Mouse (Mus musculus): ENCODE data around the gene Susd1. TPM values are rescaled to one million over a fixed set of nuclear protein-coding genes. Genes with fewer than 3 reads are reported as not detected.

The Susd1 gene
- polyA plus RNA-seq, 1 experiment from 2014 or later: 9.1 TPM

GRCm38 (mm10) chr4:59452503-59452933 lies 14.1 kb upstream of the Susd1 start:
- H3K9ac ChIP-seq: no peak overlapping the region
- no peaks in the 10 kb centered on the region for H3K27me3 ChIP-seq (replicated peaks)
- H3K36me3 ChIP-seq: no peaks in the 10 kb centered on the region
- H3K4me1 ChIP-seq: 0 out of 2 replicates have a peak, but pooled peaks cover 7% of the 10 kb centered on the region
- no peak overlapping the region for H3K27ac ChIP-seq
- no peak overlapping the region for H3K4me3 ChIP-seq (replicated peaks)
- ATAC-seq (ENCODE audit: insufficient read depth, low FRiP score, low read depth): no peak
- 65% methylated on average over 8 of the region's 8 CpGs for WGBS
- no peaks in the 10 kb centered on the region for H3K9me3 ChIP-seq
- no peak overlapping the region for H3K4me2 ChIP-seq

GRCm38 (mm10) chr4:59450906-59451305 lies 12.5 kb upstream of the Susd1 start:
- Histone ChIP-seq H3K27me3 (replicated peaks) (no peaks in the 10 kb centered on the region), H3K4me2 (no peak overlapping the region), H3K4me3 (replicated peaks) (no peak overlapping the region), H3K4me1 (0 out of 2 replicates have a peak, but pooled peaks cover 6% of the 10 kb centered on the region), H3K9me3 (no peaks in the 10 kb centered on the region), H3K36me3 (no peaks in the 10 kb centered on the region), H3K9ac (no peak overlapping the region), H3K27ac (no peak overlapping the region)
- 88% methylated on average over 3 of the region's 3 CpGs for whole genome bisulfite sequencing
- no peak for ATAC-seq (ENCODE audit: insufficient read depth, low FRiP score, low read depth)

GRCm38 (mm10) chr4:59450234-59450854 lies 11.9 kb upstream of the Susd1 start:
- peak; percentile 19; the same call in 1 of the 2 replicates for ATAC-seq (ENCODE audit: insufficient read depth, low FRiP score, low read depth)
- Histone ChIP-seq H3K27me3 (replicated peaks) (no peaks in the 10 kb centered on the region), H3K4me2 (no peak overlapping the region), H3K9me3 (no peaks in the 10 kb centered on the region), H3K4me3 (replicated peaks) (no peak overlapping the region), H3K27ac (peak overlapping the region; percentile 13; the same call in 1 of the 2 replicates), H3K4me1 (0 out of 2 replicates have a peak, but pooled peaks cover 6% of the 10 kb centered on the region), H3K36me3 (no peaks in the 10 kb centered on the region), H3K9ac (no peak overlapping the region)
- WGBS: 65% methylated on average over 6 of the region's 6 CpGs

GRCm38 (mm10) chr4:59447296-59447695 lies 8.9 kb upstream of the Susd1 start:
- H3K36me3 ChIP-seq: no peaks in the 10 kb centered on the region
- no peaks in the 10 kb centered on the region for H3K9me3 ChIP-seq
- peak; percentile 33; the same call in 1 of the 2 replicates for ATAC-seq (ENCODE audit: insufficient read depth, low FRiP score, low read depth)
- H3K4me2 ChIP-seq: no peak overlapping the region
- 75% methylated on average over 1 of the region's 1 CpGs for WGBS
- H3K4me3 ChIP-seq (replicated peaks): no peak overlapping the region
- no peak overlapping the region for H3K27ac ChIP-seq
- H3K9ac ChIP-seq: no peak overlapping the region
- H3K4me1 ChIP-seq: 0 out of 2 replicates have a peak, but pooled peaks cover 6% of the 10 kb centered on the region
- no peaks in the 10 kb centered on the region for H3K27me3 ChIP-seq (replicated peaks)

- Histone ChIP-seq H3K4me1 (0 out of 2 replicates have a peak, but pooled peaks cover 6% of the 10 kb centered on the region), H3K4me3 (replicated peaks) (no peak overlapping the region), H3K9me3 (no peaks in the 10 kb centered on the region), H3K4me2 (no peak overlapping the region), H3K36me3 (no peaks in the 10 kb centered on the region), H3K9ac (no peak overlapping the region), H3K27me3 (replicated peaks) (no peaks in the 10 kb centered on the region), H3K27ac (no peak overlapping the region)
- 44% methylated on average over 6 of the region's 6 CpGs for WGBS
- no peak for ATAC-seq (ENCODE audit: insufficient read depth, low FRiP score, low read depth)
Observed at GRCm38 (mm10) chr4:59445516-59445915, 7.1 kb upstream of the Susd1 start.

- H3K9ac ChIP-seq: no peak overlapping the region
- WGBS: 53% methylated on average over 3 of the region's 3 CpGs
Observed at GRCm38 (mm10) chr4:59444994-59445393, 6.6 kb upstream of the Susd1 start.

GRCm38 (mm10) chr4:59444085-59444484 lies 5.7 kb upstream of the Susd1 start:
- H3K4me2 ChIP-seq: no peak overlapping the region
- H3K36me3 ChIP-seq: no peaks in the 10 kb centered on the region
- H3K27ac ChIP-seq: no peak overlapping the region
- H3K9me3 ChIP-seq: no peaks in the 10 kb centered on the region
- H3K27me3 ChIP-seq (replicated peaks): no peaks in the 10 kb centered on the region
- H3K4me1 ChIP-seq: peaks cover 7% of the 10 kb centered on the region; the same call in 1 of the 2 replicates
- no peak for ATAC-seq (ENCODE audit: insufficient read depth, low FRiP score, low read depth)
- H3K9ac ChIP-seq: no peak overlapping the region
- WGBS: 70% methylated on average over 4 of the region's 4 CpGs
- no peak overlapping the region for H3K4me3 ChIP-seq (replicated peaks)

More at GRCm38 (mm10) chr4:59444994-59445393, 6.6 kb upstream of the Susd1 start:
- Histone ChIP-seq H3K27ac (no peak overlapping the region), H3K27me3 (replicated peaks) (no peaks in the 10 kb centered on the region), H3K4me2 (no peak overlapping the region), H3K36me3 (no peaks in the 10 kb centered on the region), H3K4me1 (0 out of 2 replicates have a peak, but pooled peaks cover 6% of the 10 kb centered on the region), H3K4me3 (replicated peaks) (no peak overlapping the region), H3K9me3 (no peaks in the 10 kb centered on the region)
- no peak for ATAC-seq (ENCODE audit: insufficient read depth, low FRiP score, low read depth)

GRCm38 (mm10) chr4:59441265-59441664 lies 2.8 kb upstream of the Susd1 start:
- no peak overlapping the region for H3K9ac ChIP-seq
- no peak overlapping the region for H3K4me3 ChIP-seq (replicated peaks)
- WGBS: 72% methylated on average over 1 of the region's 1 CpGs
- H3K4me1 ChIP-seq: peaks cover 10% of the 10 kb centered on the region; the same call in 1 of the 2 replicates
- no peaks in the 10 kb centered on the region for H3K9me3 ChIP-seq
- no peaks in the 10 kb centered on the region for H3K36me3 ChIP-seq
- H3K27me3 ChIP-seq (replicated peaks): no peaks in the 10 kb centered on the region
- no peak overlapping the region for H3K27ac ChIP-seq
- H3K4me2 ChIP-seq: no peak overlapping the region
- ATAC-seq (ENCODE audit: insufficient read depth, low FRiP score, low read depth): no peak

- H3K4me3 ChIP-seq (replicated peaks): no peak overlapping the region
- no peak overlapping the region for H3K4me2 ChIP-seq
- H3K27me3 ChIP-seq (replicated peaks): no peaks in the 10 kb centered on the region
- H3K36me3 ChIP-seq: no peaks in the 10 kb centered on the region
- no peak overlapping the region for H3K9ac ChIP-seq
- WGBS: 65% methylated on average over 2 of the region's 2 CpGs
- H3K4me1 ChIP-seq: peaks cover 10% of the 10 kb centered on the region; the same call in 1 of the 2 replicates
- H3K9me3 ChIP-seq: no peaks in the 10 kb centered on the region
- peak; percentile 61 for ATAC-seq (ENCODE audit: insufficient read depth, low FRiP score, low read depth)
- H3K27ac ChIP-seq: peak overlapping the region; percentile 46; the same call in 1 of the 2 replicates
Observed at GRCm38 (mm10) chr4:59439960-59440359, 1.5 kb upstream of the Susd1 start.

- Histone ChIP-seq H3K9me3 (no peaks in the 10 kb centered on the region), H3K4me2 (peak overlapping the region; percentile 92), H3K36me3 (no peaks in the 10 kb centered on the region), H3K4me1 (peaks cover 10% of the 10 kb centered on the region; the same call in 1 of the 2 replicates), H3K9ac (no peak overlapping the region), H3K27ac (peak overlapping the region; percentile 87), H3K27me3 (replicated peaks) (no peaks in the 10 kb centered on the region), H3K4me3 (replicated peaks) (peak overlapping the region; percentile 63)
- ATAC-seq (ENCODE audit: insufficient read depth, low FRiP score, low read depth): no peak
- 18% methylated on average over 5 of the region's 5 CpGs for WGBS
Observed at GRCm38 (mm10) chr4:59439041-59439440, 608 bp upstream of the Susd1 start.

GRCm38 (mm10) chr4:59435951-59436350 lies 2.5 kb downstream of the Susd1 start:
- peaks cover 14% of the 10 kb centered on the region; the same call in 1 of the 2 replicates for H3K4me1 ChIP-seq
- H3K4me3 ChIP-seq (replicated peaks): no peak overlapping the region
- H3K4me2 ChIP-seq: no peak overlapping the region
- WGBS: 81% methylated on average over 4 of the region's 4 CpGs
- no peaks in the 10 kb centered on the region for H3K9me3 ChIP-seq
- H3K9ac ChIP-seq: no peak overlapping the region
- H3K36me3 ChIP-seq: no peaks in the 10 kb centered on the region
- ATAC-seq (ENCODE audit: insufficient read depth, low FRiP score, low read depth): no peak
- H3K27me3 ChIP-seq (replicated peaks): no peaks in the 10 kb centered on the region
- H3K27ac ChIP-seq: peak overlapping the region; percentile 35; the same call in 1 of the 2 replicates

- peak; percentile 66 for ATAC-seq (ENCODE audit: insufficient read depth, low FRiP score, low read depth)
- WGBS: 52% methylated on average over 3 of the region's 3 CpGs
- Histone ChIP-seq H3K27ac (peak overlapping the region; percentile 84), H3K36me3 (no peaks in the 10 kb centered on the region), H3K4me3 (replicated peaks) (no peak overlapping the region), H3K27me3 (replicated peaks) (no peaks in the 10 kb centered on the region), H3K4me2 (no peak overlapping the region), H3K9me3 (no peaks in the 10 kb centered on the region), H3K9ac (no peak overlapping the region), H3K4me1 (peaks cover 13% of the 10 kb centered on the region; the same call in 1 of the 2 replicates)
Observed at GRCm38 (mm10) chr4:59434039-59434438, 4.4 kb downstream of the Susd1 start.
